Mouse (Mus musculus): Measurements from ENCODE around the gene Pkdcc. TPM values are rescaled to one million over a fixed set of nuclear protein-coding genes. Genes with fewer than 3 reads are reported as not detected.
A peak's percentile ranks its signal among the peaks of the same experiment; 100 is the strongest.

Pkdcc gene
- polyA plus RNA-seq, 1 experiment from 2014 or later, result 6.0 TPM

DNA sequence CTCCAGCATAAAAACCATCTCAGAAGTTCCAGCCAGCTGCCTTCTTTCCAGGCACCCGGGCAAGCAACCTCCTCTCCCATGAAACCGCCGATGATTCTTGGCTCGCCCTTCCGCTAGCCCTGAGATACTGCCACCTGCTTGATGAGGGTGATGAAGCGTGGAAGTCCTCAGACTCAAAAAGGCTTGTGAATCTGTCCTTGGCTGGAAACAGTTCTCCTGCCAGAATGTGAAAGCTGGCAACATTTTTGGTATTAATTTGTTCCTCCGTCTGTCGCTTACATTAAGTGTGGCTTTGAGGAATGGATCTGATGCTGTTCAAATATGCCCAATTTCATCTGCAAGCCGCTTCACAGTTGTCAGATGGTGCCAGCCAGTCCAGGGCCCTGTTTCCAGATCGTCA, 20.1 kb downstream of the Pkdcc start:
- DNase-seq (ENCODE audit: low spot score), result no peak
- H3K27me3 ChIP-seq (ENCODE audit: low read depth, poor library complexity, severe bottlenecking), result peaks cover 99% of the 10 kb centered on the region
- no peaks in the 10 kb centered on the region for H3K36me3 ChIP-seq
- H3K9me3 ChIP-seq (replicated peaks), result no peaks in the 10 kb centered on the region
- peaks cover 14% of the 10 kb centered on the region for H3K4me1 ChIP-seq
- no peak overlapping the region for H3K4me3 ChIP-seq
- WGBS, result 90% methylated on average over 10 of the region's 10 CpGs
- H3K27ac ChIP-seq (replicated peaks), result no peak overlapping the region

DNA sequence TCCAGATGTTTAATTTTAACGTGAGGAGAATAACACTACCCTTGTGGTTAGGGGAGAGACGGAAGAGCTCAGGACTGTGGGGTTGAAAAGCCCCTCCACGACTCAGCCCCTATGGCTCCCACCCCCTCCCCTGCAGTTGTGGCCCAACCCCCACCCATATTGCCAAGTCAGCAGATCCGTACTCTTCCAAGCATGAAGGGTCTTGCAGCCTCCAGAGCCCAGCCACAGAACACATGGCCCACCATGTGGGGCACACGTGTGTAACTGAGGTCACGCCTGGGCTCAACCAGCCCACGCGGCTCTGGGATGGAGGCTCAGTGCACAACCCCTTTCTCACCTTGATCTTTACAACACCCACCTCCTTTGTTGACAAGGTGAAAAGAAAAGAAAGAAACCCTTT, 21.1 kb downstream of the Pkdcc start:
- H3K27ac ChIP-seq (replicated peaks), result no peak overlapping the region
- DNase-seq (ENCODE audit: low spot score), result no peak
- H3K9me3 ChIP-seq (replicated peaks), result no peaks in the 10 kb centered on the region
- peaks cover 10% of the 10 kb centered on the region for H3K4me1 ChIP-seq
- no peaks in the 10 kb centered on the region for H3K36me3 ChIP-seq
- H3K4me3 ChIP-seq, result no peak overlapping the region
- H3K27me3 ChIP-seq (ENCODE audit: low read depth, poor library complexity, severe bottlenecking), result peaks cover 97% of the 10 kb centered on the region
- 86% methylated on average over 8 of the region's 8 CpGs for WGBS

DNA sequence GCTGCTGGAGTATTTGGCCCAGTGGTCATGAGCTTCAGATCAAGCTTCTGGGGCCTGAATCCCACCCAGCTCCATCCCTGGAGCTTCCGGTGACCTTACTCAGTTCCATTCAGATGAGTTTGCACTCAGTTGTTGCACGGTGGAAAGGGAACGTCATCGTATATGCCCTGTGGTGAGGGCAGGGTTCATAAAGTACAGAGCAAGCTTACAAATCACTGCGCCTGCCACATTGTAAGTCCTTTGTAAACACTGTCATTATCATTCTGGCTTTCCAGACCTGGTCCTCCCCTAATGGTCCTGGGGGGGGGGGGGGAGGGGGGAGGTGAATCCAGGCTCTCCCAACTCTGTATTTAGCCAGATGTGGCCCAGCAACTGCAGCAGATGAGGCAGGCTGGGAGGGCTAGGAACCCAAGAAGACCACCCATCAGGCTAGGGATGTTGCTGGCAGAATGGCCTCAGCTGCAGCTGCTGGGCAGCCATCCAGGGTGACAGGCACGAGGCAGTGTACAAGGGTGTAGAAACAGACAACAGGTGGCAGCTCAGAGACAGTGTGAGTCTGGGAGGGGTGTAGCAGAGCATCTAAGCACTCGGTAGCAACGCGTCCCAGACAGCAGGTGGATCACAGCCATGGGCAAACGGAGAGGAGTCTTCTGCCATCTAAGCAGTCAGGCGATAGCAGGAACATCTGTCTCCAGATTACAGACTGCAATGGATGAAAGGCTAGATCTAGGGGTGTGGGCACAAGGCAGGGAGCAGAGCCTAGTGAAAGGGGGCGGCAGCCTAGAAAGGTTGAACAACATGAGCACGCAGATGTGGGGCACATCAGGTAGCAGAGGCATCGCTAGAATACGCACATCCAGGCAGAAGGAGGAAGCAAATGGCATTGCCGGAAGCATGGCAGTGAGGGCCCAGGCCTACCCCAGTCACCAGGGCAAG, 23.3 kb downstream of the Pkdcc start:
- no peaks in the 10 kb centered on the region for H3K36me3 ChIP-seq
- H3K27me3 ChIP-seq (ENCODE audit: low read depth, poor library complexity, severe bottlenecking), result peaks cover 97% of the 10 kb centered on the region
- WGBS, result 84% methylated on average over 16 of the region's 16 CpGs
- peaks cover 4% of the 10 kb centered on the region; the same call in 1 of the 2 replicates for H3K4me1 ChIP-seq
- no peak overlapping the region for H3K27ac ChIP-seq (replicated peaks)
- DNase-seq (ENCODE audit: low spot score), result no peak
- no peaks in the 10 kb centered on the region for H3K9me3 ChIP-seq (replicated peaks)
- no peak overlapping the region for H3K4me3 ChIP-seq

DNA sequence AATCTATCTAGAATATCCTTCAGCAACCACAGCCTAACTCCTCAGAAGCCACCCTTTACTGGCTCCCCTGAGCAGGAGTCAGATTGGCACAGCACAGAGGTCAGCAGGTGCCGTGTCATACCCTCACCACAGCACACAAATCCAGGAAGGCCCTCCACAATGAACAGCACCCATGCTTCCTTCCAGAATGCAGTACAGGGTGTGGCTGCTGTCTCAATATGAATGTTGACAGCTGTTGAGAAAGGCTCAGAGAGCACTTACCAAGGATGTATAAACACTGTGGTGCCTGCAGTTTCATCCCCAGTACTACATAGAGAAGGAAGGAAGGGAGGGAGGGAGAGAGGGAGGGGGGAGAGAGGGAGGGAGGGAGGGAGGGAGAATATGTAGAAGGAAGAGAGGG, 29.4 kb downstream of the Pkdcc start:
- DNase-seq (ENCODE audit: low spot score), result no peak
- no peak overlapping the region for H3K4me3 ChIP-seq
- 85% methylated on average over 1 of the region's 1 CpGs for WGBS
- H3K36me3 ChIP-seq, result no peaks in the 10 kb centered on the region
- H3K9me3 ChIP-seq (replicated peaks), result no peaks in the 10 kb centered on the region
- H3K27ac ChIP-seq (replicated peaks), result no peak overlapping the region
- peaks cover 98% of the 10 kb centered on the region for H3K27me3 ChIP-seq (ENCODE audit: low read depth, poor library complexity, severe bottlenecking)
- H3K4me1 ChIP-seq, result peaks cover 4% of the 10 kb centered on the region; the same call in 1 of the 2 replicates

DNA sequence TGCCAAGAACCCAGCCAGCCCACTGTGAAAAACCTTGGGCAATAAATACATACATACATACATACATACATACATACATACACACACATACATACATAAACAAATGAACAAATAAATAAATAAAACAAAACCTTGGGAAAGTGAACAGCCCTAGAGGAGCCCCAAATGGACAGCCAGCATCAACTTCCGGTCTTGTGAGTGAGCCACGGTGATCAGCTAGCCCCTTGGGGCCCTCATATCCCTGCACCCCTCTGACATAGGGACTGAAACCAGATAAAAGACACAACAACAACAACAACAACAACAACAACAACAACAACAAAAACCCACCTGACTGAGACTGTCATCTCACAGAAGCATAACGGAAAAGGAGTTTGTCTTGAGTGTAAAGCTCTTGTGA, 30.4 kb downstream of the Pkdcc start:
- Histone ChIP-seq H3K27ac (replicated peaks) (no peak overlapping the region), H3K9me3 (replicated peaks) (no peaks in the 10 kb centered on the region), H3K36me3 (no peaks in the 10 kb centered on the region), H3K27me3 (ENCODE audit: low read depth, poor library complexity, severe bottlenecking) (peaks cover 99% of the 10 kb centered on the region), H3K4me3 (no peak overlapping the region), H3K4me1 (peaks cover 4% of the 10 kb centered on the region; the same call in 1 of the 2 replicates)
- DNase-seq (ENCODE audit: low spot score), result no peak
- WGBS, result 93% methylated on average over 3 of the region's 3 CpGs

DNA sequence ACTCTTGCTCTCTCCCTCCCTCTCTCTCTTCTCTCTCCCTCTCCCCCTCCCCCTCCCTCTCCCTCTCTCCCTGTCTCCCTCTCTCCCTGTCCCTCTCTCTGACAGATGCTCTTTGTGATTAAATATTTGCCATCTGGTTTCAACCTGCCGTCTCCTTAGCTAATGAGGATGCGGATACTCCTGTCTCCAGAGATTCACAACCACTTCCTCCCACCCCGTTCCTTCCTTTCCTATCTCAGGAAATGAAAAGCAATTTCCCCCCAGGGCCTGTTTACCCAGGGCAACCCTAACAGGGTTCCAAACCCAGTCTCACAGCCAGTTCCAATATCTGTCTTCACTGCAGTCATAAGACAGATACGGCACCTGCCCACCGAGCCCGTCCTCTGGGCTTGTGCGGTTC, 31.0 kb downstream of the Pkdcc start:
- Histone ChIP-seq H3K4me1 (peaks cover 4% of the 10 kb centered on the region; the same call in 1 of the 2 replicates), H3K36me3 (no peaks in the 10 kb centered on the region), H3K27ac (replicated peaks) (no peak overlapping the region), H3K4me3 (no peak overlapping the region), H3K9me3 (replicated peaks) (no peaks in the 10 kb centered on the region), H3K27me3 (ENCODE audit: low read depth, poor library complexity, severe bottlenecking) (peaks cover 100% of the 10 kb centered on the region)
- WGBS, result 76% methylated on average over 7 of the region's 7 CpGs
- no peak for DNase-seq (ENCODE audit: low spot score)

DNA sequence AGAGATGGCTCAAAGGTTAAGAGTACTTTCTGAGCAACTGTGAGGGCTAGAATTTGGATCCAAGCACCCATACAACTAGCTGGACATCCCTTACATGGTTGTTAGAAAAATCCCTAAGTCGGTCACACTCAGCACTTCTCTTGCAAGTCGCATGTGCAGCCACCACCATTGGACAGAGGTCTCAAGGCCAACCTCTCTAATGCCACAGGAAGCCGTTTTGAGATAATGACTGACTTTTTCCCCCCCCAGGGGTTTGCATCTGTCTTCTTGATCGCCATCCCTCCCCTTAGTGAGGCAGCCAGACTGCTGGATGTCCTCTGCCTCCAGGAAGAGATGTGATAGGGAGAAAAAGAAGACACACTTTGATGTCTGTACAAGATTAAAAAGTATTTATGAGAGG, 32.1 kb downstream of the Pkdcc start:
- DNase-seq (ENCODE audit: low spot score), result no peak
- Histone ChIP-seq H3K4me3 (no peak overlapping the region), H3K36me3 (no peaks in the 10 kb centered on the region), H3K4me1 (peaks cover 4% of the 10 kb centered on the region; the same call in 1 of the 2 replicates), H3K27ac (replicated peaks) (no peak overlapping the region), H3K9me3 (replicated peaks) (no peaks in the 10 kb centered on the region), H3K27me3 (ENCODE audit: low read depth, poor library complexity, severe bottlenecking) (peaks cover 100% of the 10 kb centered on the region)
- 80% methylated on average over 4 of the region's 4 CpGs for WGBS

DNA sequence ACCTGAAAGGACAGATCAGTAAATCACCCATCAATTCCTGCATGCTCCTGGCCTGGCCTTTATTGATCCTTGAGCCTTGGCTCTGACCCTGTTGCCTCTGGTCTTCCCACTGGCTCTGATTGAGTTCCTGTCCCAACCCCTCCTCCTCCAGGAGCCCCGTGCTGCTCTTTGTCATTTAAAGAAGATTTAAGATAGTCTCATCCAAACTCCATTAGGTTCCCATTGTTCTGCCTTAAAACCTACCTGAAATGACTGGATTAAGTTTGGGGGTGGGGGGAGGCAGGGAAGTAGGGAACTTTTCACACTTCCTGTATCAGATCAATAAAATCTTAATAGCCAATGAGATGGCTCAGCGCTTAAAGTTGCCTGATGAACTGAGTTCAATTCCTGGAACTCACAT, 33.4 kb downstream of the Pkdcc start:
- no peaks in the 10 kb centered on the region for H3K36me3 ChIP-seq
- no peak for DNase-seq (ENCODE audit: low spot score)

DNA sequence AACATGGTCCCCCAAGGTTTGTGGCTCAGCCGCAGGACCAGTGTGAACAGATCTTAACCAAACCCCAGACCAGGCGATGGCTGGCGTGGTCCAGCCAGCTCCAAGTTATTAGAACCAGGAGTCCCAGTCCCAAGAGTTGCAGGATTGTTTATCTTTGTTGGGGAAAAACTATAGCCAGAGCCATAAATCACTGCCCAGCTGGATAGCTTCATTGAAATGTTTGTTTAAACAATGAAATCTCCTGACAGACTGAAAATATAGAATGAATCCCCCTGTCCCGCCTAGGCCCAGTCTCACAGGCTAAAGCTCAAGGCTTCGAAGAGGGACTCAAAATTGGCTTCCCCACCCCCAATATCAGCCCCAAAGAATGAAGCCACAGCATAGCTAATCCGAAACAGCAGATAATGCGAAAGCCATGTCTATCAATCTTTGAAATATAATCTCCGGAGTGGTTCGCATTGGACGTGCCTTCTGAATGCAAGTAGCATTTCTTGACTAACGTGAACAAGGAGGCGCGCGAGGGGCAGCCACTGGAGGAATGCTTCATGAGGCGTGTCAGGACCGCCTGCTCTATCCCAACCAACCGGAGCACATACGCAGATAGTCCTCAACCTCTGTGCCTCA, 35.9 kb downstream of the Pkdcc start:
- Histone ChIP-seq H3K4me1 (peaks cover 4% of the 10 kb centered on the region; the same call in 1 of the 2 replicates), H3K4me3 (no peak overlapping the region), H3K36me3 (no peaks in the 10 kb centered on the region), H3K9me3 (replicated peaks) (no peaks in the 10 kb centered on the region), H3K27me3 (ENCODE audit: low read depth, poor library complexity, severe bottlenecking) (peaks cover 85% of the 10 kb centered on the region), H3K27ac (replicated peaks) (no peak overlapping the region)
- WGBS, result 87% methylated on average over 18 of the region's 18 CpGs
- no peak for DNase-seq (ENCODE audit: low spot score)

More for the DNA sequence above, 33.4 kb downstream of the Pkdcc start:
- no peak overlapping the region for H3K4me3 ChIP-seq
- peaks cover 100% of the 10 kb centered on the region for H3K27me3 ChIP-seq (ENCODE audit: low read depth, poor library complexity, severe bottlenecking)
- WGBS, result 46% methylated on average over 2 of the region's 2 CpGs
- H3K9me3 ChIP-seq (replicated peaks), result no peaks in the 10 kb centered on the region
- H3K4me1 ChIP-seq, result peaks cover 4% of the 10 kb centered on the region; the same call in 1 of the 2 replicates
- H3K27ac ChIP-seq (replicated peaks), result no peak overlapping the region

DNA sequence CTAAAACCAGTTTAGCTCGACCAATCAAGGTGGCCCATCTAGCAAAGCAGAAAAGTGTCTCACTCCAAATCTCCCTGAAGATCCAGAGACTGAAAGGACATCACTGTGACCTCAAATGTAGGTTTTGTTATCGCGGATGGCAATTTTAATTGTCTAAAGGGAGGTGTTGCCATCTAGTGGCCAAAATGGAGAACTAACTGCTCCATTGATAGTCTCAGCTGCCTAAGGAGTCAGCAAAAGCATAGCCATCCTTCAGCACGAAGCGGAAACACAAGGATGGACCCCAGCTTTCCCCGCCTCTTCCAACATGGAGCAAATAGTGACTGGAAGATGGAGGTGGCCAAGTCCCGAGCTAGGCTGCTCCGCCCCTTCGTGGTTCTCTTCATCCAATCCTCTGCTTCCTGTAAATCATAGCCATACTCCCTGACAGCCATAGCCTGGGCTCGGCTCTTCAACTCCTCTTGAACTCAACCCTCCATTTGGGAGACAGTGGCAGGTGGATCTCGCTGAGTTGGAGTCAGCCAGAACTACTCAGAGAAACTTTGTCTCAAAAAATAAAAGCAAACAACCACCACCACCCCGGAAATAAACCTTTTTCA, 38.1 kb downstream of the Pkdcc start:
- 37% methylated on average over 12 of the region's 12 CpGs for WGBS
- no peaks in the 10 kb centered on the region for H3K36me3 ChIP-seq
- peak; percentile 47 for DNase-seq (ENCODE audit: low spot score)
- H3K27me3 ChIP-seq (ENCODE audit: low read depth, poor library complexity, severe bottlenecking), result peaks cover 63% of the 10 kb centered on the region
- no peaks in the 10 kb centered on the region for H3K4me1 ChIP-seq
- no peak overlapping the region for H3K4me3 ChIP-seq
- no peak overlapping the region for H3K27ac ChIP-seq (replicated peaks)
- H3K9me3 ChIP-seq (replicated peaks), result no peaks in the 10 kb centered on the region

DNA sequence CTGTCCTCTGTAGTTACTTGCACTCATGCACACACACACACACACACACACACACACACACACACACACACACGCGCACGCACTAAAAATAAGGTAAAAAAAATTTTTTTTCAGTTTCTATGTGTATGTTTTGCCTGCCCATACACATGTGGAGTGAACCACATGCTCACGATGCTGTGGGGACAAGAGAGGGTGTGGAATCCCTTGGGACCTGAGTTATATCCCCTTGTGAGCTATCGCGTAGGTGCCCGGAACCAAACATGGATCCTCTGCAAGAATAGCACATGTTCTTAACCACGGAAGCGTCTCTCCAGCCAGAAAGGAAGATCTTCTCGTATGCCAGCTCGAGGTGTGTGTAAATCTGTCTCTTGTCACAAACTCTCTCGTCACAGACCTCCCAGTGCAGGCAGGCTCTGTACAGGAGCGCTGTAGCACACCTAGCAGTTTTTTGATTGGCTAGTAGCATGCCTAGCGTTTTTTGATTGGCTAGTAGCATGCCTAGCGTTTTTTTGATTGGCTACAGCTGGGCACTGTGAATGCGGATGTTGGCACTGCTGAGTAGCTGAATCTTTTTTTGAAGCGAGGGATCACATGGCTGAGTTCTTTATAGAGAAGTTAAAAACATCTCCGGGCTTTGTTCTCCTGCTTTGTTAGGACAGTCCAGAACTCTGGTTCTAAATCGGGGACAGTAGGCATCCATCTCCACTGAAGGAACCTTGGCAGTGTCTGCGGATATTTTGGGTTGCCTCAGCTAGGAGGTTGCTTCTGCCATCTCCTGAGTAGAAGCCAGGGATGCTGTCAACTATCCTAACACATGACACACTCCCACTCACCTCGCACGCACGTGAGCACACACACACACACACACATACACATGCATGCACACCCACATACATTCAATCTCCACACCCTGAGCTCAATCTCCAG, 52.4 kb downstream of the Pkdcc start:
- peaks cover 5% of the 10 kb centered on the region; the same call in 1 of the 2 replicates for H3K4me1 ChIP-seq
- peaks cover 12% of the 10 kb centered on the region; the same call in 1 of the 2 replicates for H3K27me3 ChIP-seq (ENCODE audit: low read depth, poor library complexity, severe bottlenecking)
- WGBS, result 61% methylated on average over 23 of the region's 23 CpGs
- H3K9me3 ChIP-seq (replicated peaks), result no peaks in the 10 kb centered on the region
- DNase-seq (ENCODE audit: low spot score), result peak; percentile 61
- peak overlapping the region; percentile 37 for H3K4me3 ChIP-seq
- no peak overlapping the region for H3K27ac ChIP-seq (replicated peaks)
- H3K36me3 ChIP-seq, result no peaks in the 10 kb centered on the region

DNA sequence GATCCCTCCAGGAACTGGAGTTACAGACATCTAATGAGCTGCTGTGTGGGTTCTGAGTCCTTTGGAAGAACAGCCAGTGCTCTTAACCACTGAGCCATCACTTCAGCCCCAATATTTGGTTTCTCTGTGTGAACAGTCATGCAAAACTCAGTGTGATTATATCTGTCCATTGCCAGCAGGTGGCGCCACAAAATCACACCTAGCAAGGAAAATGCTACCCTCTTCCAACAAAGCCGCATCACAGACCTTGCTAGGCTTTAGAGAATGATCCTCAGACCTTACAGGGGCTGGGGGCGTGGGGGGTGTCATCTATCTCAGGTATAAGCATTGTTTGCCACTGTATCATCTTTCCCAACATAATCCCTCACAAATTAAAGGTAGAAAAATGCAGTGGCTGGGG, 56.4 kb downstream of the Pkdcc start:
- peaks cover 46% of the 10 kb centered on the region for H3K27me3 ChIP-seq (ENCODE audit: low read depth, poor library complexity, severe bottlenecking)
- no peaks in the 10 kb centered on the region for H3K9me3 ChIP-seq (replicated peaks)
- H3K36me3 ChIP-seq, result no peaks in the 10 kb centered on the region
- H3K27ac ChIP-seq (replicated peaks), result no peak overlapping the region
- peak; percentile 79 for DNase-seq (ENCODE audit: low spot score)
- 5% methylated on average over 3 of the region's 3 CpGs for whole genome bisulfite sequencing
- no peak overlapping the region for H3K4me3 ChIP-seq
- peaks cover 28% of the 10 kb centered on the region for H3K4me1 ChIP-seq
